Mouse (Mus musculus) lung, adult 2 months (tissue): ENCODE results near the gene Cracr2b. TPM values are rescaled to one million over a fixed set of nuclear protein-coding genes. Genes with fewer than 3 reads are reported as not detected.

Experiments
- DNase-seq: peaks from one replicate; pipeline ENCODE4 v3.0.0; 2022
- H3K4me1 ChIP-seq: fragments of 200-500 bp; 2 replicates; pipeline ENCODE4 v1.6.1; 2011; ENCODE audit warnings: low read length; ENCODE audit not compliant: control insufficient read depth, insufficient read depth
- H3K4me3 ChIP-seq: fragments of 200-500 bp; replicated peaks from 2 replicates; pipeline ENCODE3; 2011; ENCODE audit warnings: low read depth, mild to moderate bottlenecking, control low read depth, low read length; ENCODE audit errors: extremely low read depth
- CTCF ChIP-seq: fragments of 200-500 bp; IDR thresholded peaks from 2 replicates; pipeline ENCODE4 v1.5.1; 2011; ENCODE audit warnings: mild to moderate bottlenecking, low read length, control low read depth; ENCODE audit not compliant: insufficient read depth
- POLR2A ChIP-seq: fragments of 200-500 bp; IDR thresholded peaks from 2 replicates; pipeline ENCODE4 v1.6.1; 2011; ENCODE audit warnings: low read depth, mild to moderate bottlenecking, control low read depth, low read length, borderline replicate concordance; ENCODE audit errors: extremely low read depth
- WGBS: fragments of 180-500 bp; shearing (Covaris S2); methylation state at CpG from one replicate; pipeline ENCODE4 v1.1.7; 2018; 5-methylcytosine and 5-hydroxymethylcytosine counted together
- polyA plus RNA-seq: library from polyadenylated mRNA; depleted of rRNA; stranded (reverse); fragments of >200 nt; gene quantifications from 2 replicates; pipeline ENCODE4 v1.2.3, GENCODE M21; 2012

The Cracr2b gene
- polyA plus RNA-seq, 1 experiment = 177 TPM

GRCm38 (mm10) chr7:141482531-141483024 lies 21.7 kb downstream of the Cracr2b start:
- no peak overlapping the region for H3K4me3 ChIP-seq
- WGBS = 48% methylated on average over 11 of the region's 11 CpGs
- H3K4me1 ChIP-seq = peaks cover 15% of the 10 kb centered on the region
- DNase-seq = no peak
- no peak for TF ChIP-seq CTCF
- no peak for TF ChIP-seq POLR2A

GRCm38 (mm10) chr7:141483114-141483653 lies 22.3 kb downstream of the Cracr2b start:
- TF ChIP-seq CTCF (no peak), POLR2A (no peak)
- DNase-seq = no peak
- Histone ChIP-seq H3K4me1 (peaks cover 9% of the 10 kb centered on the region), H3K4me3 (no peak overlapping the region)
- 77% methylated on average over 6 of the region's 6 CpGs for WGBS

GRCm38 (mm10) chr7:141484186-141485120 lies 23.6 kb downstream of the Cracr2b start:
- WGBS = 71% methylated on average over 5 of the region's 5 CpGs

GRCm38 (mm10) chr7:141485186-141485585 lies 24.3 kb downstream of the Cracr2b start:
- no peak overlapping the region for H3K4me3 ChIP-seq
- no peak for DNase-seq
- 83% methylated on average over 2 of the region's 2 CpGs for WGBS
- TF ChIP-seq POLR2A = no peak
- TF ChIP-seq CTCF = no peak
- H3K4me1 ChIP-seq = peaks cover 9% of the 10 kb centered on the region

More at GRCm38 (mm10) chr7:141484186-141485120, 23.6 kb downstream of the Cracr2b start:
- DNase-seq = no peak
- Histone ChIP-seq H3K4me3 (no peak overlapping the region), H3K4me1 (peaks cover 9% of the 10 kb centered on the region)
- TF ChIP-seq CTCF (no peak), POLR2A (no peak)

GRCm38 (mm10) chr7:141485606-141486005 lies 24.7 kb downstream of the Cracr2b start:
- H3K4me3 ChIP-seq = no peak overlapping the region
- DNase-seq = no peak
- WGBS = 86% methylated on average over 2 of the region's 2 CpGs
- TF ChIP-seq POLR2A (no peak), CTCF (no peak)
- H3K4me1 ChIP-seq = peaks cover 7% of the 10 kb centered on the region

- 95% methylated on average over 1 of the region's 1 CpGs for WGBS
- Histone ChIP-seq H3K4me3 (no peak overlapping the region), H3K4me1 (peaks cover 2% of the 10 kb centered on the region)
- no peak for DNase-seq
- TF ChIP-seq CTCF = no peak
- no peak for TF ChIP-seq POLR2A
Observed at GRCm38 (mm10) chr7:141486239-141486638, 25.3 kb downstream of the Cracr2b start.

- 80% methylated on average over 7 of the region's 7 CpGs for WGBS
- no peak for TF ChIP-seq POLR2A
- no peak for TF ChIP-seq CTCF
- H3K4me3 ChIP-seq = no peak overlapping the region
- DNase-seq = no peak
- H3K4me1 ChIP-seq = no peaks in the 10 kb centered on the region; the same call in 1 of the 2 replicates
Observed at GRCm38 (mm10) chr7:141487141-141487540, 26.2 kb downstream of the Cracr2b start.

- Histone ChIP-seq H3K4me3 (no peak overlapping the region), H3K4me1 (no peaks in the 10 kb centered on the region)
- no peak for DNase-seq
- TF ChIP-seq CTCF (0 out of 2 replicates have a peak, but pooled peaks have one; percentile 19), POLR2A (no peak)
- 76% methylated on average over 2 of the region's 2 CpGs for WGBS
Observed at GRCm38 (mm10) chr7:141491151-141491550, 30.3 kb downstream of the Cracr2b start.

GRCm38 (mm10) chr7:141492738-141493137 lies 31.8 kb downstream of the Cracr2b start:
- TF ChIP-seq CTCF (no peak), POLR2A (no peak)
- 83% methylated on average over 5 of the region's 5 CpGs for WGBS
- Histone ChIP-seq H3K4me1 (no peaks in the 10 kb centered on the region), H3K4me3 (no peak overlapping the region)
- DNase-seq = no peak
